Mouse (Mus musculus): Measurements from ENCODE around the gene Fhit. TPM values are rescaled to one million over a fixed set of nuclear protein-coding genes. Genes with fewer than 3 reads are reported as not detected.

Fhit gene
- total RNA-seq, 2 experiments from 2014 or later: 1.3 to 2.1 TPM

- intact Hi-C loops (cut with DNase I): no loop called here
- no peak for DNase-seq
These were observed 1373.4 kb downstream of the Fhit start for GRCm38 (mm10) chr14:9788402-9788950.

GRCm38 (mm10) chr14:9787389-9787788 is 1374.4 kb downstream of the Fhit start:
- intact Hi-C loops (cut with DNase I): no loop called here

GRCm38 (mm10) chr14:9785861-9786260 is 1376.0 kb downstream of the Fhit start:
- no peak for DNase-seq
- intact Hi-C loops (cut with DNase I): no loop called here

More at GRCm38 (mm10) chr14:9787389-9787788, 1374.4 kb downstream of the Fhit start:
- no peak for DNase-seq

GRCm38 (mm10) chr14:9751341-9751740 is 1410.5 kb downstream of the Fhit start:
- intact Hi-C loops (cut with DNase I): no loop called here

GRCm38 (mm10) chr14:9748709-9749108 is 1413.1 kb downstream of the Fhit start:
- intact Hi-C loops (cut with DNase I): no loop called here
- no peak for DNase-seq

More at GRCm38 (mm10) chr14:9751341-9751740, 1410.5 kb downstream of the Fhit start:
- DNase-seq: no peak

- intact Hi-C loops (cut with DNase I): no loop called here
These were observed 1439.8 kb downstream of the Fhit start for GRCm38 (mm10) chr14:9721917-9722472.

GRCm38 (mm10) chr14:9698621-9699020 is 1463.2 kb downstream of the Fhit start:
- intact Hi-C loops (cut with DNase I): no loop called here
- no peak for DNase-seq

More at GRCm38 (mm10) chr14:9721917-9722472, 1439.8 kb downstream of the Fhit start:
- no peak for DNase-seq

- no peak for DNase-seq
- intact Hi-C loops (cut with DNase I): no loop called here
These were observed 1464.7 kb downstream of the Fhit start for GRCm38 (mm10) chr14:9697101-9697500.

GRCm38 (mm10) chr14:9696004-9696403 is 1465.8 kb downstream of the Fhit start:
- DNase-seq: no peak
- intact Hi-C loops (cut with DNase I): no loop called here

- no peak for DNase-seq
- intact Hi-C loops (cut with DNase I): no loop called here
These were observed 1466.6 kb downstream of the Fhit start for GRCm38 (mm10) chr14:9695217-9695690.

- intact Hi-C loops (cut with DNase I): loop anchor here (10.0 kb wide), 1 partner anchor 294 kb away; no protein-coding TSS in a partner anchor
These were observed 1473.1 kb downstream of the Fhit start for GRCm38 (mm10) chr14:9688664-9689257.

GRCm38 (mm10) chr14:9684362-9684761 is 1477.5 kb downstream of the Fhit start:
- intact Hi-C loops (cut with DNase I): loop anchor here (10.0 kb wide), 1 partner anchor 290 kb away; no protein-coding TSS in a partner anchor
- DNase-seq: no peak

More at GRCm38 (mm10) chr14:9688664-9689257, 1473.1 kb downstream of the Fhit start:
- no peak for DNase-seq

GRCm38 (mm10) chr14:9672728-9673127 is 1489.1 kb downstream of the Fhit start:
- intact Hi-C loops (cut with DNase I): no loop called here
- no peak for DNase-seq

GRCm38 (mm10) chr14:9671776-9672175 is 1490.1 kb downstream of the Fhit start:
- DNase-seq: no peak
- intact Hi-C loops (cut with DNase I): no loop called here

- intact Hi-C loops (cut with DNase I): no loop called here
These were observed 1492.1 kb downstream of the Fhit start for GRCm38 (mm10) chr14:9669766-9670165.

GRCm38 (mm10) chr14:9658445-9658844 is 1503.4 kb downstream of the Fhit start:
- intact Hi-C loops (cut with DNase I): no loop called here
- no peak for DNase-seq

More at GRCm38 (mm10) chr14:9669766-9670165, 1492.1 kb downstream of the Fhit start:
- DNase-seq: no peak

- intact Hi-C loops (cut with DNase I): no loop called here
- DNase-seq: no peak
These were observed 1510.4 kb downstream of the Fhit start for GRCm38 (mm10) chr14:9651417-9651816.

GRCm38 (mm10) chr14:9648416-9648815 is 1513.4 kb downstream of the Fhit start:
- intact Hi-C loops (cut with DNase I): no loop called here

GRCm38 (mm10) chr14:9646233-9646632 is 1515.6 kb downstream of the Fhit start:
- intact Hi-C loops (cut with DNase I): no loop called here

More at GRCm38 (mm10) chr14:9648416-9648815, 1513.4 kb downstream of the Fhit start:
- DNase-seq: no peak

GRCm38 (mm10) chr14:9644216-9645166 is 1517.3 kb downstream of the Fhit start:
- DNase-seq: no peak
- intact Hi-C loops (cut with DNase I): no loop called here

More at GRCm38 (mm10) chr14:9646233-9646632, 1515.6 kb downstream of the Fhit start:
- DNase-seq: no peak
